Mouse (Mus musculus) limb, embryonic 15.5 days (tissue): ENCODE measurements around the gene Dlg5. TPM values are rescaled to one million over a fixed set of nuclear protein-coding genes. Genes with fewer than 3 reads are reported as not detected.

ENCODE experiments used
- ATAC-seq: fragments of 200-750 bp; cut with Nextera tagmentation; 2 replicates; pipeline ENCODE4 v1.8.0; 2017; ENCODE audit warnings: low read depth, moderate TSS enrichment; ENCODE audit not compliant: insufficient number of reproducible peaks, low FRiP score, low TSS enrichment
- H3K27ac ChIP-seq: fragments of 300-500 bp; sonication (generic); 2 replicates; pipeline ENCODE4 v1.5.1; 2015; ENCODE audit warnings: moderate library complexity, mild to moderate bottlenecking, inconsistent platforms
- H3K27me3 ChIP-seq: fragments of 300-500 bp; sonication (generic); 2 replicates; pipeline ENCODE4 v1.6.1; 2015; ENCODE audit warnings: inconsistent platforms
- H3K36me3 ChIP-seq: fragments of 300-500 bp; sonication (generic); 2 replicates; pipeline ENCODE4 v1.6.1; 2015; ENCODE audit warnings: inconsistent platforms
- H3K4me1 ChIP-seq: fragments of 300-500 bp; sonication (generic); 2 replicates; pipeline ENCODE4 v1.6.1; 2015; ENCODE audit warnings: inconsistent platforms
- H3K4me2 ChIP-seq: fragments of 300-500 bp; sonication (generic); 2 replicates; pipeline ENCODE4 v1.6.1; 2015; ENCODE audit warnings: mild to moderate bottlenecking, inconsistent platforms
- H3K4me3 ChIP-seq: fragments of 300-500 bp; sonication (generic); 2 replicates; pipeline ENCODE4 v1.5.1; 2015; ENCODE audit warnings: mild to moderate bottlenecking, inconsistent platforms
- H3K9ac ChIP-seq: fragments of 300-500 bp; sonication (generic); 2 replicates; pipeline ENCODE4 v1.6.1; 2015; ENCODE audit warnings: inconsistent platforms
- H3K9me3 ChIP-seq: fragments of 300-500 bp; sonication (generic); 2 replicates; pipeline ENCODE4 v1.6.1; 2016; ENCODE audit warnings: inconsistent platforms
- WGBS: fragments of 180-500 bp; shearing (Covaris S2); methylation state at CpG from one replicate; pipeline ENCODE4 v1.1.7; 2015; 5-methylcytosine and 5-hydroxymethylcytosine counted together
- polyA plus RNA-seq: library from polyadenylated mRNA; unstranded; fragments of >200 nt; fragmentation: Nextera tagmentation; extraction: Ambion mirVana; gene quantifications from 2 replicates; pipeline ENCODE4 v1.2.1, GENCODE M21; 2015

The Dlg5 gene
- polyA plus RNA-seq, 1 experiment from 2014 or later, result 19.1 TPM

- H3K27me3 ChIP-seq, result no peaks in the 10 kb centered on the region
- ATAC-seq, result no peak
- no peak overlapping the region for H3K9ac ChIP-seq
- H3K36me3 ChIP-seq, result peaks cover 88% of the 10 kb centered on the region
- 77% methylated on average over 3 of the region's 3 CpGs for WGBS
- no peak overlapping the region for H3K4me2 ChIP-seq
- H3K9me3 ChIP-seq, result no peaks in the 10 kb centered on the region
- no peaks in the 10 kb centered on the region for H3K4me1 ChIP-seq
- H3K4me3 ChIP-seq, result no peak overlapping the region
- H3K27ac ChIP-seq, result no peak overlapping the region
Observed at GRCm38 (mm10) chr14:24142926-24143430, 102.7 kb downstream of the Dlg5 start.

- Histone ChIP-seq H3K9me3 (no peaks in the 10 kb centered on the region), H3K36me3 (peaks cover 88% of the 10 kb centered on the region), H3K9ac (no peak overlapping the region), H3K4me1 (no peaks in the 10 kb centered on the region), H3K27me3 (no peaks in the 10 kb centered on the region), H3K4me2 (no peak overlapping the region), H3K4me3 (no peak overlapping the region), H3K27ac (no peak overlapping the region)
- ATAC-seq, result no peak
- WGBS, result 87% methylated on average over 3 of the region's 3 CpGs
Observed at GRCm38 (mm10) chr14:24141727-24142126, 104.0 kb downstream of the Dlg5 start.

GRCm38 (mm10) chr14:24140297-24140812 is 105.4 kb downstream of the Dlg5 start:
- H3K36me3 ChIP-seq, result peaks cover 88% of the 10 kb centered on the region
- no peaks in the 10 kb centered on the region for H3K27me3 ChIP-seq
- no peak for ATAC-seq
- no peak overlapping the region for H3K4me2 ChIP-seq
- H3K4me1 ChIP-seq, result no peaks in the 10 kb centered on the region
- WGBS, result 78% methylated on average over 8 of the region's 8 CpGs
- no peak overlapping the region for H3K9ac ChIP-seq
- H3K4me3 ChIP-seq, result no peak overlapping the region
- no peak overlapping the region for H3K27ac ChIP-seq
- no peaks in the 10 kb centered on the region for H3K9me3 ChIP-seq

- WGBS, result 95% methylated on average over 11 of the region's 11 CpGs
- ATAC-seq, result no peak
- Histone ChIP-seq H3K9me3 (no peaks in the 10 kb centered on the region), H3K4me3 (no peak overlapping the region), H3K36me3 (peaks cover 80% of the 10 kb centered on the region), H3K9ac (no peak overlapping the region), H3K27ac (no peak overlapping the region), H3K27me3 (no peaks in the 10 kb centered on the region), H3K4me2 (no peak overlapping the region), H3K4me1 (no peaks in the 10 kb centered on the region)
Observed at GRCm38 (mm10) chr14:24136908-24137307, 108.8 kb downstream of the Dlg5 start.

GRCm38 (mm10) chr14:24134623-24135290 is 111.0 kb downstream of the Dlg5 start:
- H3K9ac ChIP-seq, result no peak overlapping the region
- whole genome bisulfite sequencing, result 86% methylated on average over 7 of the region's 7 CpGs
- peaks cover 63% of the 10 kb centered on the region for H3K36me3 ChIP-seq
- no peak overlapping the region for H3K4me3 ChIP-seq
- no peak for ATAC-seq
- no peaks in the 10 kb centered on the region for H3K4me1 ChIP-seq
- no peak overlapping the region for H3K4me2 ChIP-seq
- no peaks in the 10 kb centered on the region for H3K27me3 ChIP-seq
- no peak overlapping the region for H3K27ac ChIP-seq
- H3K9me3 ChIP-seq, result no peaks in the 10 kb centered on the region

- Histone ChIP-seq H3K27me3 (no peaks in the 10 kb centered on the region), H3K9ac (no peak overlapping the region), H3K4me2 (no peak overlapping the region), H3K9me3 (no peaks in the 10 kb centered on the region), H3K27ac (no peak overlapping the region), H3K4me1 (no peaks in the 10 kb centered on the region), H3K36me3 (peaks cover 53% of the 10 kb centered on the region), H3K4me3 (no peak overlapping the region)
- WGBS, result 87% methylated on average over 8 of the region's 8 CpGs
- ATAC-seq, result no peak
Observed at GRCm38 (mm10) chr14:24133801-24134200, 111.9 kb downstream of the Dlg5 start.

GRCm38 (mm10) chr14:24132092-24132491 is 113.6 kb downstream of the Dlg5 start:
- H3K9me3 ChIP-seq, result no peaks in the 10 kb centered on the region
- peaks cover 36% of the 10 kb centered on the region for H3K36me3 ChIP-seq
- H3K9ac ChIP-seq, result no peak overlapping the region
- H3K27ac ChIP-seq, result no peak overlapping the region
- no peaks in the 10 kb centered on the region for H3K27me3 ChIP-seq
- H3K4me1 ChIP-seq, result no peaks in the 10 kb centered on the region
- no peak overlapping the region for H3K4me2 ChIP-seq
- ATAC-seq, result no peak
- no peak overlapping the region for H3K4me3 ChIP-seq
- WGBS, result 43% methylated on average over 4 of the region's 4 CpGs

- no peak for ATAC-seq
- H3K27ac ChIP-seq, result no peak overlapping the region
- H3K4me3 ChIP-seq, result no peak overlapping the region
- no peak overlapping the region for H3K4me2 ChIP-seq
- no peaks in the 10 kb centered on the region for H3K4me1 ChIP-seq
- H3K9ac ChIP-seq, result no peak overlapping the region
- H3K36me3 ChIP-seq, result no peaks in the 10 kb centered on the region
- no peaks in the 10 kb centered on the region for H3K9me3 ChIP-seq
- no peaks in the 10 kb centered on the region for H3K27me3 ChIP-seq
- WGBS, result 83% methylated on average over 2 of the region's 2 CpGs
Observed at GRCm38 (mm10) chr14:24125069-24125468, 120.7 kb downstream of the Dlg5 start.

- no peak overlapping the region for H3K4me2 ChIP-seq
- no peaks in the 10 kb centered on the region for H3K4me1 ChIP-seq
- H3K36me3 ChIP-seq, result no peaks in the 10 kb centered on the region
- H3K4me3 ChIP-seq, result no peak overlapping the region
- no peak overlapping the region for H3K27ac ChIP-seq
- no peak for ATAC-seq
- no peaks in the 10 kb centered on the region for H3K27me3 ChIP-seq
- no peak overlapping the region for H3K9ac ChIP-seq
- no peaks in the 10 kb centered on the region for H3K9me3 ChIP-seq
- WGBS, result 10% methylated on average over 1 of the region's 1 CpGs
Observed at GRCm38 (mm10) chr14:24124171-24124570, 121.5 kb downstream of the Dlg5 start.

GRCm38 (mm10) chr14:24106734-24107133 is 139.0 kb downstream of the Dlg5 start:
- Histone ChIP-seq H3K9ac (no peak overlapping the region), H3K27me3 (no peaks in the 10 kb centered on the region), H3K4me3 (no peak overlapping the region), H3K9me3 (no peaks in the 10 kb centered on the region), H3K4me1 (no peaks in the 10 kb centered on the region), H3K36me3 (no peaks in the 10 kb centered on the region), H3K4me2 (no peak overlapping the region), H3K27ac (no peak overlapping the region)
- no peak for ATAC-seq
- 79% methylated on average over 2 of the region's 2 CpGs for WGBS

GRCm38 (mm10) chr14:24098828-24099227 is 146.9 kb downstream of the Dlg5 start:
- no peak overlapping the region for H3K9ac ChIP-seq
- H3K36me3 ChIP-seq, result no peaks in the 10 kb centered on the region
- no peaks in the 10 kb centered on the region for H3K27me3 ChIP-seq
- no peak overlapping the region for H3K4me2 ChIP-seq
- no peaks in the 10 kb centered on the region for H3K9me3 ChIP-seq
- no peak for ATAC-seq
- WGBS, result 72% methylated on average over 4 of the region's 4 CpGs
- H3K4me3 ChIP-seq, result no peak overlapping the region
- no peaks in the 10 kb centered on the region for H3K4me1 ChIP-seq
- no peak overlapping the region for H3K27ac ChIP-seq

- Histone ChIP-seq H3K9ac (no peak overlapping the region), H3K36me3 (no peaks in the 10 kb centered on the region), H3K27ac (no peak overlapping the region), H3K4me1 (no peaks in the 10 kb centered on the region), H3K9me3 (no peaks in the 10 kb centered on the region), H3K4me3 (no peak overlapping the region), H3K27me3 (no peaks in the 10 kb centered on the region), H3K4me2 (no peak overlapping the region)
- 96% methylated on average over 1 of the region's 1 CpGs for WGBS
- no peak for ATAC-seq
Observed at GRCm38 (mm10) chr14:24094656-24095055, 151.1 kb downstream of the Dlg5 start.
